Mouse (Mus musculus) ES-E14 (cell line): ENCODE data around the gene Ropn1l.

ENCODE experiments used
- CHD2 ChIP-seq: IDR thresholded peaks from 2 replicates; pipeline ENCODE4 v1.6.1; 2014; ENCODE audit warnings: mild to moderate bottlenecking, low read depth, low read length, inconsistent platforms
- ZC3H11A ChIP-seq: IDR thresholded peaks from 2 replicates; pipeline ENCODE4 v1.6.1; 2012; ENCODE audit warnings: low read depth, mild to moderate bottlenecking, inconsistent platforms, low read length, borderline replicate concordance
- ZNF384 ChIP-seq: IDR thresholded peaks from 2 replicates; pipeline ENCODE4 v1.6.1; 2012; ENCODE audit warnings: low read depth, low read length, inconsistent platforms

GRCm38 (mm10) chr15:31414179-31414898 is 39.2 kb downstream of the Ropn1l start:
- TF ChIP-seq CHD2 = no peak
- no peak for TF ChIP-seq ZNF384
- no peak for TF ChIP-seq ZC3H11A
